Mouse (Mus musculus) heart, postnatal 25 days (tissue): ENCODE measurements at regions not wholly inside any gene's neighbourhood (a gene's known extent, or its start where the extent isn't known, plus 50 kb on each side); places are given as distances from the start of the nearest gene placed in this dataset.

Experiments used
- DNase-seq: peaks from one replicate; pipeline ENCODE4 v3.0.0; 2022; ENCODE audit warnings: low spot score
- intact Hi-C: fragments of 180-260 bp; cut with DNase I; formaldehyde crosslinking; loops from one replicate; pipeline ENCODE4 v1.15.1; 2025

- intact Hi-C loops, result no loop called here
- DNase-seq, result no peak
Measured at GRCm38 (mm10) chr17:16247681-16248080, 416.8 kb upstream of the Rgmb start.

GRCm38 (mm10) chr17:16221253-16221652 lies 390.4 kb upstream of the Rgmb start:
- intact Hi-C loops, result no loop called here
- no peak for DNase-seq

DNA sequence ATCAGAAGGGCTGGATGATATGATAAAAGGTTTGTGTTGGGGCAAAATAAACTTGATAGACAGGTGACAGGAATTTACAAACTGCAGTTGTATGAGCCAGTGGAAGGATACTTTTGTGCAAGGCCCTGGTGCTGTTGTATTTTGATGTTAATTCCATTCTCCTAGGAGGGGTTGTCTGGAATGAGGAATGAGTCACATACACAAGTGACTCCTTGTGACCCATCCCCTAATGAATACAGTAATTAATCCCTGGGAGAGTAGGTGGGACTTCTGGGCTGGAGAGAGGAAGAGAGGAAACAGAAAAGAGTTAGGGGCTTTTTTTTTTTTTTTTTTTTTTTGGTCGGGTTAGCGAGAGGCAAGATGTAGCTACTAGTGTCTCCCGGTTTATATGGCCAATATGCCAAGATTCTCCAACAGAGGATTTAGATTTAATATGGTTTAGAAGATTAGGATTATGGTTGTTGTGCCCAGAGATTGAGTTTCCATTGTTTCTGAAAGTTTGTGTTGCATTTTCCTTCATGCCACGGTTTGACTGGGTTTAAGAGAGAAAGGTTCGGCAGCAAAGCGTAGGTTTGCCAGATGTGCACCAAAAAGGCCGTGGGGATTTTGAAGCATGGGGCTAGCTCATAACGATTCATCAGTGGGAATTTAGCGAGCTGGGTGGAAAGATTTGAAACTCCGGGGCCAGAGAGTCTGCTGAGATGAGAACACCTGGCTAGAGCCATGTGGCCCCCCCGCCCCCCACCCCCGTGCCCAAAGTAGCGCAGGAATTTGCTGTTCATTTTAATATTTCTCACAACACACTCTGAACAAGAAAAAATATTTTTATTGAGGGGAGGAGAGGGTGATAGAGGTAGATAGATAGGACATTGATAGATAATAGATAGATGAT lies 389.1 kb upstream of the Rgmb start:
- intact Hi-C loops, result no loop called here

GRCm38 (mm10) chr17:16218623-16219022 lies 387.8 kb upstream of the Rgmb start:
- intact Hi-C loops, result no loop called here
- DNase-seq, result peak; percentile 2

More for the DNA sequence above, 389.1 kb upstream of the Rgmb start:
- no peak for DNase-seq

- intact Hi-C loops, result no loop called here
- peak; percentile 5 for DNase-seq
Measured at GRCm38 (mm10) chr17:16216796-16217195, 386.0 kb upstream of the Rgmb start.

- no peak for DNase-seq
- intact Hi-C loops, result no loop called here
Measured at GRCm38 (mm10) chr17:16193636-16194035, 362.8 kb upstream of the Rgmb start.

DNA sequence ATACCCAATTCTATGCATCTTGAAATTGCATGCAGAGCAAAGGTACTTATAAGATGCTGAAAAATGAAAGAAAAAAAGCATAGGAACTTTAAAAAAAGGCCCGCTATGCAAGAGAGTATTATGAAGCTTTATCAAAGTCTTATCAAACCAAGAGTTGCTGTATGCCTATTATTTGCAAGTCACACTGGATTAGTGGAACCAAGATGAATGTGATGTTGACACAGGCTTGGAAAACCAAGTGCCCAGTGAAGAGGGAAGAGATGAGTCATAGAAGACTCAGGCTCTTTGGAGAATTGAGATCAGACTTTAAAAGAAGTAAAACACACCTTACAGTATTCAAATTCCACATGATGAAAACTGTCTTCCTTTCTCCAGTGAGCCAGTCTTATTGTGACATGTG lies 350.0 kb upstream of the Rgmb start:
- no peak for DNase-seq
- intact Hi-C loops, result no loop called here

DNA sequence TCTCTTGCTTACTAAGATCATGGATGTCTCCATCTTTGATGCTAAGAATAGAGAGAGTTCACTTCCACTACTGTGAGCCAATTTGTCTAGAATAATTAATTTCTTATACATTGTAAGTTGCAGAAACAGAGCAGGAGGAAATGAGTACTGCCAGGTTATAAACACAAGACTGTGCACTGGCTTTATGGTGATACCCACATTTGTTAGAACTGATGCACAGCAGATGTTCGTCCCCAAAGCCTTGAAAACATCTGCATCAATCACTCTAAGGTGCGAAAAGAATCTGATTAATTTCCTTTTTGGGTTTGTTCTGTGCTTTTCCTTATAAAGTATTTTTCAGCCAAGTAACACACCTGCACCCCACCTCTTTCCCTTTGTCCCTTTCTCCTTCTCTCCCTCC lies 347.3 kb upstream of the Rgmb start:
- intact Hi-C loops, result no loop called here

DNA sequence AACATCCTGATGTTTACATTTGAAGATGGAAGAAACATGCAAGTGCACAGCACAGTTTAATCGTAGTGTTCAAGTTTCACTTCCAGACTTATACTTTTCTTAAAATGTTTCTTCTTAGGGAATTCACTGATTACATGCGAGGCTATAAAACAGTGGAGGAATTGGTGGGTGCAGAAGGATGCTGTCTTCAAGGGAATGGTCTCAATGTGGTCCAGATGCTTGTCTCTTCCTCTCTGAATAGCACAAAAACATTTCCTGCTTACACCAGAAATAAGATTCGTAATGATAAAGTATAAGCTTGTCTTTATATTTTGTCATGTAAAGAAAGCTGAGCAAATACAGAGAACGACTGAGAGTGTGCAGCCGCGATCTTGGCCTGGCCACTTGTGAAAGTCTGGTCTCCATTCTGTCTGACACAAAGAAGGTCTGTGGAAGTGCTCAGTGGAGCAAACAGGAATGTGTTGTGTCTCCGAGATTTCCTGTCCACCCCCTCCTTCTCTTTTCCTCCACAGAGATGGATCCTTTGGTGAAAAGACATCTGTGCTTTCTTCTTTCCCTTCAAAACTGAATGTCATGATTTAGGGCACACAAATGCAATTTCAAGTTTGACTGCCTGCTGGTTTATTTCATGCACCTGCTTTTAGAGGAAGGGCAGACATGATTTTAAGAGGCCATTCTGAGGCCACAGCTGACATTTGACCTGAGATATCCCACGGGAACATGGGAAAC lies 346.1 kb upstream of the Rgmb start:
- no peak for DNase-seq
- intact Hi-C loops, result no loop called here

More for the DNA sequence above, 347.3 kb upstream of the Rgmb start:
- no peak for DNase-seq

GRCm38 (mm10) chr17:16173568-16174105 lies 342.8 kb upstream of the Rgmb start:
- no peak for DNase-seq
- intact Hi-C loops, result no loop called here

DNA sequence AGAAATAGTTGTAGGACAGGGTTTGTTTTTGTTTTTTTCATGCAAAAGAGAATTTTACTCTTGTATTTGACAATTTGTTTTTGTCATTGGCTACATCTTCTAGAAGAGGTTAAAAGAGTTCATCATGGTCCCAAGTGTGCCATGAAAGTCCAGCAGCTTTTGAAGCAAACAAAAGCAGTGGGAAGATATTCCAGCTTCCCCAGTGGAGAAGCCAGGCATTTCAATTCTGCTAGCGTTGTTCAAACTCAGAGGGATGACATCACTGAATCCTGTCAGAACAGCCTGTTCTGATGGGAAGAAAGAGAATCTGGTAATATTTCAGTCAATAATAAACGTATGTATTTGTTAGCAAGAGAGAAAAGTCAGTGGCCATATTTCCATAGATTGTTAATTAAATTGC lies 335.9 kb upstream of the Rgmb start:
- intact Hi-C loops, result loop anchor here (10.0 kb wide), 1 partner anchor 92 kb away; no protein-coding TSS in a partner anchor
- peak; percentile 22 for DNase-seq

GRCm38 (mm10) chr17:16158119-16158518 lies 327.3 kb upstream of the Rgmb start:
- intact Hi-C loops, result no loop called here
- DNase-seq, result no peak

- intact Hi-C loops, result no loop called here
- no peak for DNase-seq
Measured at GRCm38 (mm10) chr17:16157711-16158110, 326.9 kb upstream of the Rgmb start.

- DNase-seq, result no peak
- intact Hi-C loops, result no loop called here
Measured at GRCm38 (mm10) chr17:16157135-16157534, 326.3 kb upstream of the Rgmb start.

- intact Hi-C loops, result no loop called here
- DNase-seq, result no peak
Measured at GRCm38 (mm10) chr17:16156596-16156995, 325.8 kb upstream of the Rgmb start.

DNA sequence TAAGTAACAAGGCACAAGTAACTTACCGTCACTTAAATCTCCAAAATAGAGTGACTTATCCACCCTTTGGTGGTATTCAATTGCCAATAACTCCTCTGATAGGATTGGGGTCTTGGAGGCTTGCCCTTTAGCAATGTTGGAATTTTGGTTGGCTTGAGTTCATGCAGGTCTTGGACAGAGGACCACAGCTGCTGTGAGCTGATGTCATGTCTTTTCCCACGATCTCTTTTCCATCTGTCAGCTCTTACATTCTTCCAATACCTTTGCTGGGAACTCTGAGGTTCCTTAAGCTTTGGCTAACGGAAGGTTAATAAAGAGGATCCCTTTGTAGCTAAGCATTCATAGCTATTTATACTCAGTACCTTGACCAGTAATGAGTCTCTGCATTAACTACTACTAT lies 324.7 kb upstream of the Rgmb start:
- no peak for DNase-seq
- intact Hi-C loops, result no loop called here
